Mouse (Mus musculus): ENCODE measurements around the gene Ccl3.

DNA sequence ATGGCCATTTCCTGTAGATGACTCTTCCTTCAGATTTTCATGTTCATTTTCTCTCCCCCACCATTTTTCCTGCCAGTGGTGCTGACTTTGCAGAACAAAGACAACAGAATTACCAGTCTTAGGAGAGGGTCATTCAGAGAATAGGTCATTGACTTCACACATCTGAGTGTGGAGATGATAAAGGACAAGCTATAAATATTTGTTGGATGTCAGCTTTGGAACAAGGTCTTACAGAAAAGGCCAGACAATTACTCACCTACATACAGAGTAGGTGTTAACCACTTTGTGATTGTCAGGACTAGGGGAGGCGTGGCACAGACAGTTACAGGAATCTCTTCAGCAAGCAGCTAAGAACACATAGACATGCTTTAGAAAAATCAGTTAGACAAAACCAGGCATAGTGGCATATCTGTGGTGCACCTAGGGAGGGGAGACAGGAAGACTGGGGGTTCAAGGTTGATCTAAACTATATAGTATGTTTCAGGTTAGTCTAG, 12.4 kb downstream of the Ccl3 start:
- TF ChIP-seq EP300 (IDR thresholded peaks at IDR 0.05; ENCODE audit: insufficient read depth, low read depth, low read length), result no peak
- TF ChIP-seq POLR2A (IDR thresholded peaks at IDR 0.05; ENCODE audit: insufficient read depth, low read length), result no peak

Data from ES-Bruce4 (cell line).